Mouse (Mus musculus) ES-E14 (cell line): ENCODE data around the gene Kctd14. TPM values are rescaled to one million over a fixed set of nuclear protein-coding genes. Genes with fewer than 3 reads are reported as not detected.
A peak's percentile ranks its signal among the peaks of the same experiment; 100 is the strongest.

Experiments used
- DNase-seq: peaks from one replicate; pipeline ENCODE4 v3.0.0-alpha.2; 2013; ENCODE audit warnings: low read depth, low spot score
- H3K27ac ChIP-seq: 2 replicates; pipeline ENCODE4 v1.5.1; 2012; ENCODE audit warnings: low read depth, mild to moderate bottlenecking, low read length, moderate library complexity, mixed read lengths; ENCODE audit not compliant: poor library complexity, insufficient read depth, severe bottlenecking
- H3K36me3 ChIP-seq: 2 replicates; pipeline ENCODE4 v1.6.1; 2012; ENCODE audit warnings: mild to moderate bottlenecking, low read length, moderate library complexity, mixed read lengths; ENCODE audit not compliant: control insufficient read depth, poor library complexity, insufficient read depth, severe bottlenecking
- H3K4me1 ChIP-seq, 2 experiments: fragments of 150-350 bp in 1 of 2; sonication (generic) in 1 of 2; 2 replicates each; pipeline ENCODE4 v1.6.1; 2012; ENCODE audit warnings: low read length in 2 of 2, mild to moderate bottlenecking in 1 of 2, mixed read lengths in 1 of 2; ENCODE audit not compliant: control insufficient read depth in 2 of 2, insufficient read depth in 2 of 2, poor library complexity in 1 of 2
- H3K4me3 ChIP-seq, 2 experiments: fragments of 150-350 bp in 1 of 2; sonication (generic) in 1 of 2; 2 replicates each; pipeline ENCODE4 v1.5.1; 2012; ENCODE audit warnings: low read length in 2 of 2, low read depth in 1 of 2, mild to moderate bottlenecking in 1 of 2, mixed read lengths in 1 of 2; ENCODE audit not compliant: insufficient read depth in 1 of 2, poor library complexity in 1 of 2, severe bottlenecking in 1 of 2
- H3K9ac ChIP-seq: 2 replicates; pipeline ENCODE4 v1.6.1; 2012; ENCODE audit warnings: low read depth, mild to moderate bottlenecking, low read length, mixed read lengths; ENCODE audit not compliant: poor library complexity, insufficient read depth, severe bottlenecking
- H3K9me3 ChIP-seq: fragments of 150-350 bp; sonication (generic); 2 replicates; pipeline ENCODE4 v1.6.1; 2012; ENCODE audit warnings: low read depth, mild to moderate bottlenecking, low read length; ENCODE audit not compliant: control insufficient read depth, insufficient read depth
- CHD2 ChIP-seq: IDR thresholded peaks from 2 replicates; pipeline ENCODE4 v1.6.1; 2014; ENCODE audit warnings: mild to moderate bottlenecking, low read depth, low read length, inconsistent platforms
- HCFC1 ChIP-seq: IDR thresholded peaks from 2 replicates; pipeline ENCODE4 v1.6.1; 2012; ENCODE audit warnings: low read length, inconsistent platforms, borderline replicate concordance; ENCODE audit not compliant: insufficient read depth
- MAFK ChIP-seq: IDR thresholded peaks from 2 replicates; pipeline ENCODE4 v1.6.1; 2014; ENCODE audit warnings: mild to moderate bottlenecking, low read depth, low read length, inconsistent platforms; ENCODE audit not compliant: insufficient read depth
- ZC3H11A ChIP-seq: IDR thresholded peaks from 2 replicates; pipeline ENCODE4 v1.6.1; 2012; ENCODE audit warnings: low read depth, mild to moderate bottlenecking, inconsistent platforms, low read length, borderline replicate concordance
- ZNF384 ChIP-seq: IDR thresholded peaks from 2 replicates; pipeline ENCODE4 v1.6.1; 2012; ENCODE audit warnings: low read depth, low read length, inconsistent platforms
- in situ Hi-C, 2 experiments: fragments of 600-800 bp; cut with MboI; formaldehyde crosslinking; loops; one replicate each; pipeline ENCODE4 v1.15.1; 2025; ENCODE audit warnings: low sequenced_read_pairs in 2 of 2, inconsistent platforms in 1 of 2; ENCODE audit not compliant: unreplicated experiment in 2 of 2
- total RNA-seq: library from RNA; depleted of rRNA; stranded (reverse); fragments of 300-350 nt; gene quantifications from 2 replicates; pipeline ENCODE4 v1.2.3, GENCODE M21; 2012

The Kctd14 gene
- total RNA-seq, 1 experiment: 0.09 TPM

DNA sequence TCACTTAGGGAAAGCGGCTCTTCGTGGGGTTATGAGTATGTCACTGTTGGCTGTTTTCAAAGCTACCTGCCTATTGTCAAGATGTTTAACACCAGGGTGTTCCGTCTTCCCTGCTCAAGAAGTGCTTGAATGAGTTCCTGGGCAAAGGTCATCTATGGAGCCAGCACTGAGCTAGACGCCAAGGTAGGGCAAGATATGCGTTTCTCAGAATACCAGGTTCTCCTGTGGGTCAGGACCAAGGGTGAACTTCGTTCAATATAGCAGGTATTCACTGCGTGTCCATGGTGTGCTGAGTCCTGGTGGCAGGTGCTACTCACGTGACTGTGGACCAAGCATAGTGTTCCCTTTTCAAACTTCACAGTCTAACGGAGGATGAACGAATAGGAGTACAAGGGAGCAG lies 3.7 kb downstream of the Kctd14 start:
- Histone ChIP-seq H3K36me3 (no peaks in the 10 kb centered on the region), H3K4me1 (peaks cover 0 to 3% of the 10 kb centered on the region in 2 experiments; a peak in 2 of 4 replicates), H3K4me3 (no peak overlapping the region), H3K27ac (no peak overlapping the region), H3K9ac (no peak overlapping the region), H3K9me3 (no peaks in the 10 kb centered on the region)
- TF ChIP-seq ZC3H11A (no peak), HCFC1 (no peak), ZNF384 (no peak), CHD2 (no peak), MAFK (no peak)
- no peak for DNase-seq
- in situ Hi-C loops: no loop called here

DNA sequence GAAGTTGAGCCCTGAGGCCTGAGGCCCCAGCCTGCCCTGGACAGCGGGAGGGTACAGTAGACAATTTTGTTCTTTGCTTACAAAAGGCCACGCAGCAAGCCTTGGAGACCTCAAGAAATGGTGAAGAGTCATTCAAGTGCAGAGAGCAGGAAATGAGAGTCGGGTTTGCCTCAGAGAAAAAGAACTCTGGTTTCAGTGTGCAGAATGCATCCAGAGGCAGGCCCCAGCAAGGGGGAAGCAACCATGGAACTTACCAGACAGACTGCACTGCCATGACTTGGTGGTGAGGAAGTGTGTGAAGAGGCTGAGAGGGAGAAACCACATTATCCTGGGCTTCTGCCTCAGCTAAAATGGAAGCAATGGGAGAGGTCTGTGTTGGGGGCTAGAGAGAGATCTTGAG lies 4.5 kb downstream of the Kctd14 start:
- no peak for TF ChIP-seq ZC3H11A
- TF ChIP-seq ZNF384: no peak
- TF ChIP-seq MAFK: no peak
- TF ChIP-seq CHD2: no peak
- TF ChIP-seq HCFC1: no peak
- Histone ChIP-seq H3K27ac (no peak overlapping the region), H3K36me3 (no peaks in the 10 kb centered on the region), H3K9me3 (no peaks in the 10 kb centered on the region), H3K9ac (no peak overlapping the region), H3K4me3 (no peak overlapping the region), H3K4me1 (peaks cover 0 to 3% of the 10 kb centered on the region in 2 experiments; a peak in 2 of 4 replicates)
- DNase-seq: no peak
- in situ Hi-C loops: no loop called here

DNA sequence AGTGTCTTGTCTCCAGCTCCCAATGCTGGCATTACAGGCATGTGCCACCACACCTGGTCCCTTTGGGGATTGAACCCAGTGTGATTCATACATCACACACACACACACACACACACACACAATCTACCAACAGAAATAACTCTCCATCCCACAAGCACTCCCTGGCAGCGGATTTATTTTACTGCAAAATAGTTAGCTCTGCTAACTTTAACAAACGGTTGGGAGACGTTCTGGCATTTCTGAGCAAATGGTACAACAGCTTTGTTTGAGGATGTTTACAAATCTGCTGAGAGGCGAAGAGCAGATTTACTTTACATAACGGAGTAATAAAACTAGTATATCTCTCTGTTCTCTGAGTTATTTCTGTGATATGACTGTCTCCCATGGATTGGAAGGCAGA lies 21.9 kb downstream of the Kctd14 start:
- TF ChIP-seq HCFC1 (no peak), CHD2 (no peak), ZC3H11A (no peak), MAFK (no peak), ZNF384 (no peak)
- in situ Hi-C loops: no loop called here
- Histone ChIP-seq H3K9ac (no peak overlapping the region), H3K4me1 (no peaks in the 10 kb centered on the region), H3K4me3 (no peak overlapping the region), H3K27ac (no peak overlapping the region), H3K36me3 (no peaks in the 10 kb centered on the region), H3K9me3 (no peaks in the 10 kb centered on the region)
- DNase-seq: no peak

- H3K9me3 ChIP-seq: no peaks in the 10 kb centered on the region
- H3K4me1 ChIP-seq: no peaks in the 10 kb centered on the region; a peak in 1 of 4 replicates
- H3K9ac ChIP-seq: no peak overlapping the region
- no peak overlapping the region for H3K27ac ChIP-seq
- DNase-seq: no peak
- TF ChIP-seq ZNF384: no peak
- no peak for TF ChIP-seq HCFC1
- TF ChIP-seq CHD2: no peak
- no peak for TF ChIP-seq ZC3H11A
- no peak for TF ChIP-seq MAFK
- H3K4me3 ChIP-seq: no peak overlapping the region
- in situ Hi-C loops: no loop called here
- H3K36me3 ChIP-seq: no peaks in the 10 kb centered on the region; the same call in 1 of the 2 replicates
These were observed 28.2 kb downstream of the Kctd14 start for GRCm38 (mm10) chr7:97479349-97479748.

- Histone ChIP-seq H3K4me1 (no peaks in the 10 kb centered on the region; a peak in 1 of 4 replicates), H3K27ac (no peak overlapping the region), H3K4me3 (peak overlapping the region in 1 of 2 experiments; percentile 41; a peak in 2 of 4 replicates), H3K9ac (no peak overlapping the region), H3K9me3 (no peaks in the 10 kb centered on the region), H3K36me3 (peaks cover 5% of the 10 kb centered on the region; the same call in 1 of the 2 replicates)
- no peak for DNase-seq
- no peak for TF ChIP-seq ZNF384
- no peak for TF ChIP-seq HCFC1
- no peak for TF ChIP-seq CHD2
- TF ChIP-seq MAFK: no peak
- no peak for TF ChIP-seq ZC3H11A
- in situ Hi-C loops: no loop called here
These were observed 29.2 kb downstream of the Kctd14 start for GRCm38 (mm10) chr7:97480290-97480689.
